ENCODE assay signal across 13 mouse cellular contexts in the genomic region with DNA sequence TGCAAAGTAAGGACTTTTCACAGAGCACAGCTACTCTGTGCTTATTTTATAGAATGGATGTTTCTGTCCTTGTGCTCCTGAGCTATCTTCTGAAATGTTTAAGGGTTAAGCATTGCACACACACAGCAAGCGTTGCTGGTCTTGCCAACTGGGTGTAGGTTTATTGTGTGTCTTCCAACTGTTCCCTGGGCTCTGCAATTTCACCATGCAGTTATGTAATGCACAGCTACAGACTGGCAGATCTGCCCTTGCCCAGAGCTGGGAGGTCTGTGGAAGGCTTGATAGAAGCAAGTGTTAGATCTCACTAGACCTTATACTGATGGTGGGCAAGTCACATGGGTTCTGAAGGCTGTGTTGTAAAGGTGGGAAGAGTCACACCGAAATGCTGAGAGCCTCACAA. TPM values are rescaled to one million over a fixed set of nuclear protein-coding genes. Genes with fewer than 3 reads are reported as not detected.
DNase-seq lines count a peak whose midpoint lies in the region; ATAC-seq and TF ChIP-seq lines count a peak whose summit lies in the region.
"Had no signal": no experiment of that assay in that cellular context is flagged by ENCODE, and none has a peak within 500 bp of the region (broad histone marks: within the 10 kb centered on the region; RNA-seq: fewer than 3 reads in every experiment).

No protein-coding gene starts in this region.

- WGBS in forebrain, postnatal 0 days, result 85% methylated on average over 2 of the region's 2 CpGs

- ATAC-seq in megakaryocyte progenitor cell, adult 5-6 weeks (replicated peaks; ENCODE audit: poor library complexity), result peak; percentile 52; the same call in 1 of the 2 replicates
- ATAC-seq in forebrain, postnatal 0 days, result no peak
- ATAC-seq: midbrain, embryonic 13.5 days had no signal

- H3K9me3 ChIP-seq in forebrain, postnatal 0 days (ENCODE audit: low read length), result no peaks in the 10 kb centered on the region
- H3K9me3 ChIP-seq: embryonic facial prominence, embryonic 12.5 days; hindbrain, embryonic 15.5 days; midbrain, embryonic 13.5 days had no signal

- H3K27me3 ChIP-seq in forebrain, postnatal 0 days (ENCODE audit: insufficient read depth, low read length), result no peaks in the 10 kb centered on the region
- H3K27me3 ChIP-seq: embryonic facial prominence, embryonic 12.5 days; hindbrain, embryonic 15.5 days; midbrain, embryonic 13.5 days had no signal

- no peak for TF ChIP-seq CTCF in forebrain, postnatal 0 days (IDR thresholded peaks at IDR 0.05; ENCODE audit: low read depth)

- intact Hi-C loops in left cerebral cortex, postnatal 25 days (cut with DNase I), result no loop called here

- no peak overlapping the region for H3K27ac ChIP-seq in forebrain, postnatal 0 days (ENCODE audit: low read depth, low read length)
- H3K27ac ChIP-seq: embryonic facial prominence, embryonic 12.5 days; hindbrain, embryonic 15.5 days; midbrain, embryonic 13.5 days had no signal

- no peak overlapping the region for H3K4me2 ChIP-seq in forebrain, postnatal 0 days (ENCODE audit: low read depth)
- H3K4me2 ChIP-seq: embryonic facial prominence, embryonic 12.5 days; hindbrain, embryonic 15.5 days; midbrain, embryonic 13.5 days had no signal

- H3K4me3 ChIP-seq in forebrain, postnatal 0 days (ENCODE audit: low read depth, low read length), result no peak overlapping the region
- H3K4me3 ChIP-seq: embryonic facial prominence, embryonic 12.5 days; hindbrain, embryonic 15.5 days; midbrain, embryonic 13.5 days had no signal

- DNase-seq in adrenal gland, adult 2 months, result peak; percentile 55
- no peak for DNase-seq in adrenal gland, postnatal 4 days (ENCODE audit: low spot score in 2 of 2)
- peak; percentile 42 to 71 for DNase-seq in left cerebral cortex, postnatal 25 days (ENCODE audit: low spot score in 2 of 2)
- DNase-seq in left cerebral cortex, adult 8-10 months (ENCODE audit: low spot score in 2 of 2), result no peak
- DNase-seq in cerebellum, postnatal 14 days, result peak; percentile 27 to 37
- DNase-seq in frontal cortex, postnatal 14 days (ENCODE audit: low spot score in 2 of 2), result no peak
- DNase-seq in forebrain, postnatal 0 days, result no peak
- DNase-seq: gastrocnemius, postnatal 25 days; kidney, adult 8-10 months had no signal

- H3K36me3 ChIP-seq in forebrain, postnatal 0 days (ENCODE audit: insufficient read depth), result 0 out of 2 replicates have a peak, but pooled peaks cover 3% of the 10 kb centered on the region

- H3K9ac ChIP-seq in forebrain, postnatal 0 days, result no peak overlapping the region
- H3K9ac ChIP-seq: embryonic facial prominence, embryonic 12.5 days; hindbrain, embryonic 15.5 days; midbrain, embryonic 13.5 days had no signal

- H3K4me1 ChIP-seq in forebrain, postnatal 0 days (ENCODE audit: insufficient read depth), result no peaks in the 10 kb centered on the region
- H3K4me1 ChIP-seq: embryonic facial prominence, embryonic 12.5 days; hindbrain, embryonic 15.5 days; midbrain, embryonic 13.5 days had no signal

RNA-seq across cellular contexts. Expression of a gene that starts 5.2 kb away (rescaled TPM):
- total RNA-seq in adrenal gland, adult 2 months (2021), result 1 to 10 TPM; 1.4 to 2.4 TPM
- polyA plus RNA-seq in adrenal gland, adult 2 months (2012; rRNA removed), result 0.48 and 0.57 TPM in 2 replicates
- 1 to 10 TPM; 1.7 to 2.0 TPM for total RNA-seq in adrenal gland, postnatal 4 days (2021)
- 1 to 10 TPM; 3.1 to 3.4 TPM for total RNA-seq in left cerebral cortex, postnatal 25 days (2021)
- 1 to 10 TPM; 1.7 to 2.4 (median 1.9) TPM for total RNA-seq in left cerebral cortex, adult 8-10 months (2022)
- total RNA-seq in megakaryocyte progenitor cell, adult 5-6 weeks (2015), result 0.46 and 0.62 TPM in 2 replicates
- total RNA-seq in megakaryocyte progenitor cell, adult 5-6 weeks (2017), result 0.14 and 0.25 TPM in 2 replicates
- total RNA-seq in forebrain, postnatal 0 days (2014; rRNA removed), result 0.76 and 1.3 TPM in 2 replicates
- polyA plus RNA-seq in forebrain, postnatal 0 days (2015; fragmentation: Nextera tagmentation; extraction: Ambion mirVana), result 1.4 and 1.6 TPM in 2 replicates

RNA-seq across cellular contexts. Expression of a gene that starts 42.6 kb away (rescaled TPM):
- total RNA-seq in adrenal gland, adult 2 months (2021), result 10 to 100 TPM; 28.5 to 33.8 TPM
- polyA plus RNA-seq in adrenal gland, adult 2 months (2012; rRNA removed), result 15.9 and 17.1 TPM in 2 replicates
- total RNA-seq in adrenal gland, postnatal 4 days (2021), result 10 to 100 TPM; 41.8 to 44.7 TPM
- 10 to 100 TPM; 61.7 to 65.2 TPM for total RNA-seq in left cerebral cortex, postnatal 25 days (2021)
- 10 to 100 TPM; 61.4 to 72.4 (median 68.5) TPM for total RNA-seq in left cerebral cortex, adult 8-10 months (2022)
- total RNA-seq in megakaryocyte progenitor cell, adult 5-6 weeks (2015), result 21.4 and 24.8 TPM in 2 replicates
- 30.2 and 40.9 TPM in 2 replicates for total RNA-seq in megakaryocyte progenitor cell, adult 5-6 weeks (2017)
- total RNA-seq in forebrain, postnatal 0 days (2014; rRNA removed), result 70.2 and 98.7 TPM in 2 replicates
- polyA plus RNA-seq in forebrain, postnatal 0 days (2015; fragmentation: Nextera tagmentation; extraction: Ambion mirVana), result 36.7 and 49.1 TPM in 2 replicates

RNA-seq across cellular contexts. Expression of a gene that starts 54.8 kb away (rescaled TPM):
- 10 to 100 TPM; 49.1 to 66.7 TPM for total RNA-seq in adrenal gland, adult 2 months (2021)
- 15.2 and 16.7 TPM in 2 replicates for polyA plus RNA-seq in adrenal gland, adult 2 months (2012; rRNA removed)
- 10 to 100 TPM; 63.1 to 64.2 TPM for total RNA-seq in adrenal gland, postnatal 4 days (2021)
- 100 to 1,000 TPM; 106 to 107 TPM for total RNA-seq in left cerebral cortex, postnatal 25 days (2021)
- 10 to 100 TPM; 83.1 to 97.4 (median 89.4) TPM for total RNA-seq in left cerebral cortex, adult 8-10 months (2022)
- 43.0 and 45.0 TPM in 2 replicates for total RNA-seq in megakaryocyte progenitor cell, adult 5-6 weeks (2015)
- total RNA-seq in megakaryocyte progenitor cell, adult 5-6 weeks (2017), result 44.3 and 46.7 TPM in 2 replicates
- 80.2 and 80.4 TPM in 2 replicates for total RNA-seq in forebrain, postnatal 0 days (2014; rRNA removed)
- 30.1 and 37.1 TPM in 2 replicates for polyA plus RNA-seq in forebrain, postnatal 0 days (2015; fragmentation: Nextera tagmentation; extraction: Ambion mirVana)

Comparison
In these comparisons a context has a peak if more than half of its experiments do, and no peak if none do; other contexts are left out.
1. DNase-seq: peak in adrenal gland, adult 2 months (single experiment), left cerebral cortex, postnatal 25 days (2 of 2) and cerebellum, postnatal 14 days (2 of 2); none in adrenal gland, postnatal 4 days (0 of 2), left cerebral cortex, adult 8-10 months (0 of 2), frontal cortex, postnatal 14 days (0 of 2) and forebrain, postnatal 0 days (single experiment).